Mouse (Mus musculus): Measurements from ENCODE around the gene Kcng4.

GRCm38 (mm10) chr8:119616811-119617210, 18.7 kb downstream of the Kcng4 start:
- TF ChIP-seq EP300 (IDR thresholded peaks at IDR 0.05) (no peak), CTCF (IDR thresholded peaks at IDR 0.05) (no peak)
